Mouse (Mus musculus): ENCODE measurements around the gene Il9.

Il9 gene

DNA sequence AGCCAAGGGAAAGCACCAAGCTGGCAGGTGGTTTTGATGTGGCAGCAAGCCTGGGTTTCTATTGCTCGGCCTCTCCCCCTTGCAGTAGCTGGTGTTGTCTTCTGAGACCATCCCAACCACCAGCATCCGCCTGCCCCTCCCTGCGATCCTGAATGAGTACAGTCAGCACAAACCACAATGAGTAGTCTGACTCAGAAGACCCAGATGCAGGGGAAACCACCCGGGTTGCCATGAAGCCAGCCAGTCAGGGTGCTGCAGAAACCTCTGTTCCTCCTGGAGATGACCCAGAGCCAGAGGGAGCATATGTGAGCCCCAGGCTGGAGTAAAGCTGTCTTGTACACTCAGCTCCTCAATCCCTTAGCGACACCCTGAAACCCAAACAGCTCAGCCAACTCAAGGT, 5.3 kb downstream of the Il9 start:
- in situ Hi-C loops (cut with MboI; ENCODE audit: low pct_unique_long_range_greater_than_20kb in 1 of 2, low sequenced_read_pairs in 2 of 2, unreplicated experiment in 1 of 2), result no loop called here

DNA sequence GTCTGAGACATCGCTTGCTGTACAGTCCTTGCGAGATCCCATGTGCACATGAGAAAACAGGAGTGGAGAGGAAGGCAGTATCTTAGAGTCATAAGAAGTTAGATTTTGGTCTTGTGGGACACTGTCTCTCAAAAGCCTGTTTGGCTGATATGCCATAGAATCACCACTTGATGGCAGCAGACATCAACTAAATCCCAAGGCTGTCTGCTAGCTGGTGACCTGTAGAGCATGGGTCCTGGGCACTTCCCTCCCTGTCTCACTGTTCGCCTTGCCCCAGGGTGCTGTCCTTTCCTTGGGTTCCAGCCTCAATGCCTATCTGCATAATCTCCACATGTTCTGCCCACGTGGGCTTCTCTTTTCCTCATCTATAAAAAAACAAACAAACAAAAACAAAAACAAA, 6.7 kb downstream of the Il9 start:
- in situ Hi-C loops (cut with MboI; ENCODE audit: low pct_unique_long_range_greater_than_20kb in 1 of 2, low sequenced_read_pairs in 2 of 2, unreplicated experiment in 1 of 2), result no loop called here

DNA sequence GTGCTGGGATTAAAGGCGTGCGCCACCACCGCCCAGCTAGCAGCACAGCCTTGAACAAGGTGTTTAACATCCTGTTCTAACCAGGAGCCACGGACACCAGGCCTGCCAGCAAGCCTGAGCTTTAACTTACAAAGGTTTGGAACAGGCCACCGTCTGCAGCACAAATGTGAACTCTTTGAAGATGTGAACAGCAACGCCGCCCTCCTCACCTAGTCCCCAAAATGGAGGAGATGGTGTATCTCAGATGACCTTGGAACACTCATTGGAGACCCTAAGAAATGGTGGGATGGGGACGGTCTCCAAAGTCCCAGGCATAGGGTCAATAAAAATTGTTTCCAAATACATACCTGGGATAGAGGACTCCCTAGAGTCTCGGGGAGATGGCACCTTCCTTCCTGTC, 9.4 kb downstream of the Il9 start:
- in situ Hi-C loops (cut with MboI; ENCODE audit: low pct_unique_long_range_greater_than_20kb in 1 of 2, low sequenced_read_pairs in 2 of 2, unreplicated experiment in 1 of 2), result no loop called here

DNA sequence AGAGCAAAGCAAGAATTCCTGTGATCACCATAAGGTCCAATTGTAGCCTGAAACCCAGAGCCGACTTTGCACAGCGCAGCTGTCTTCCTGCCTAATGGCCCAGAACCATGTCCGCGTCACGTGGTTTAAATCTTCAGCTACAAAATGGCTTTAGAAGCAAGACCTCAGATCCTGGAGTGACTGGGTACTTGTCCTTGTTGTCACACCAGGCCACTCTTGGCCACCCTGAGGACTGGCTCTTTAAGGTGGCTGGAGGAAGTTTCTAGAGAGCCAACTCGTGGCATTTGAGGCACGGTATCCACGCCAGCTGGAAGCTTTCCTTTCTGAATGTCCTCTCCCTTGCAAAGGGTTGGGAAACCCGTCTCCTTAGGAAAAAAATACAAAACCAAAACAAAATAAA, 10.1 kb downstream of the Il9 start:
- in situ Hi-C loops (cut with MboI; ENCODE audit: low pct_unique_long_range_greater_than_20kb in 1 of 2, low sequenced_read_pairs in 2 of 2, unreplicated experiment in 1 of 2), result no loop called here

DNA sequence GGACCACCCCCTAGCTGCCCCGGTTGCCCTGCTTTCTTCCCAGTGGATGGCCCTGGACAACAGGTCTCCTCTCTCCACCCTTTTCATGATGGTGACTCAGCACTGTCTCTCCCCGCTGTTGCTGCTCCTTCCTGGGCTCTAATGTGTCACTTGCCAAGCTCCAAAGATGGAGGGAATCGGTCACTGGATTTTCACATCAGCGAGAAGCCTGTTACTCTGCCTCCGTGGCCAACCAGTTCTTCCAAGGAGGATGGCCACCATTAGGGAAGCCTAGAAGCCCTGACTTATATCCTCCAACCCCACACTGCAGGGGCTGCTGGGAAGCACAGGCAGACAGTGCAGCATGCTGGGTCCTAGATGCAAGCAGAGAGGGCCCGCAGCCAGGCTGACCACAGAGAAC, 10.8 kb downstream of the Il9 start:
- in situ Hi-C loops (cut with MboI; ENCODE audit: low pct_unique_long_range_greater_than_20kb in 1 of 2, low sequenced_read_pairs in 2 of 2, unreplicated experiment in 1 of 2), result no loop called here

DNA sequence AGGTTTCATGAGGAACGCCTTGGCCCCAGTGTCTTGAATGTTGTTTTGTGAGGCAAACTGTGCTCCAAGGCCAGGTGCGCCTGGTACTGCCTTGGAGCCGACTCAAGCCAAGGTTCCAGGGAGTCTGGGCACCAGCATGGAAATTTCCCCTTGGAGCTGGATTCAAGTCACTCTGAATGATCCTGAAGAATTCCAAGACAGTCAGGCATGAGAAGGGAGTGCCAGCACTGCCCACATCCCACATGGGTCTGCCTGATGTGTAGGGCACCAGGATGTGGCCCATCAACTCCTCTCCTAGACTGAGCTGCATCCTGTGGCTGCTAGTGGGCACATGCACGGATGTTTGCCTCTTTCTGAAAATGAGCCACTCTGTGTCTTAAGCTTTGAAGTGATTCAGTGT, 13.5 kb downstream of the Il9 start:
- in situ Hi-C loops (cut with MboI; ENCODE audit: low pct_unique_long_range_greater_than_20kb in 1 of 2, low sequenced_read_pairs in 2 of 2, unreplicated experiment in 1 of 2), result no loop called here

DNA sequence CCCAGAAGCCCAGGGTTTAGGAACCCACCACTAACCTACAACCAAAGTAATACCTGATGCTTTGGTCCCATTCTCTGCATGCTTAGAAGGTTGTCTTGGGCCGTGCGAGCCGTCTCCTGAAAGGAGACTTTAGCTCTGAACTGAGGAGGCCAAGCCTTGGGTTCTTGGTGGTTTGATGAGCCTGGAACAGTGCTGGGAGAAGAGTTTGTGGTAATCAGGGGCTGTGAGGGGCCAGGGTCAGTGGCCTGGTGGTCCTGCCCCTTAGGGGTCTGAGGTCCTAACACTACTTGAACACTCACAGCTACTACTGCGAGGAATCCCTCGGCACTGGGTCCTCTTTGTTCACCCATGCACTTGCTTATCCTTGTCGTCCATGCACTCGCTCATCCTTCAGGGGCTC, 14.3 kb downstream of the Il9 start:
- in situ Hi-C loops (cut with MboI; ENCODE audit: low pct_unique_long_range_greater_than_20kb in 1 of 2, low sequenced_read_pairs in 2 of 2, unreplicated experiment in 1 of 2), result no loop called here

DNA sequence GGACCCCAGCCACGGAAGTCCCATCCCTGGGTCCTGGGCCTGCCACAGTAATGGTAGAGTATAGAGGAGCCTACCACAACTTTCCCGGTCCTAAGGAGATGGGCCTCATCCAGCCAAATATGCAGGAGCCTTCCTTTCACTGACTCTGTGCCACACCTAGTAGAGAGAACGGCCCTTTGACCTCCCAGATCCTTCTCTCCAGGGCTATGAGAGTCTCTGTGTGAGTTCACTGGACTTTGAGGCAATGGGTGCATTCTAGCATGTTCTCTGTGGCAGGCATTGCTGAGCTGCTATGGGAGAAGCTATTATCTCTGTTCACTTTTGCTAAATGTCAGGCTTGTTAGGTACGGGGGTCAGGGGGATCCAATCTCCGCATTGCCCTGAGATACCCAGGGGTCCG, 18.3 kb downstream of the Il9 start:
- in situ Hi-C loops (cut with MboI; ENCODE audit: low pct_unique_long_range_greater_than_20kb in 1 of 2, low sequenced_read_pairs in 2 of 2, unreplicated experiment in 1 of 2), result no loop called here

DNA sequence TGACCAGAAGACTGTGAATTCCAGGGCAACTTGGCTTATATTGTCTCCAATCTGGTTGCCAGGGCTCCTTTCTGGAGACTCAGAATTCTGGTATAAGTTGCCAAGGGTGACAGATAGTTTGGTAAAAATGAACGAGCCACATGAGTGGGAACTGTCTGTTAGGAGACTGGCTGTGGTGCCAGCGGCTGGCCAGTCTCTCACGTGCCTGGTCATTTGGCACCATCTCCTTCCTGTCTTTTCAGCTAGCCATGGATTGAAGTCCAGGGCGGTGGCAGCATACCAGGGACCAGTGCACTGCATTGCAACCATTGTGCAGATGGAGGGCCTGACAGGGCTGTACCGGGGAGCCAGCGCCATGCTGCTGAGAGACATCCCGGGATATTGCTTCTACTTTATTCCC, 18.8 kb downstream of the Il9 start:
- in situ Hi-C loops (cut with MboI; ENCODE audit: low pct_unique_long_range_greater_than_20kb in 1 of 2, low sequenced_read_pairs in 2 of 2, unreplicated experiment in 1 of 2), result no loop called here

DNA sequence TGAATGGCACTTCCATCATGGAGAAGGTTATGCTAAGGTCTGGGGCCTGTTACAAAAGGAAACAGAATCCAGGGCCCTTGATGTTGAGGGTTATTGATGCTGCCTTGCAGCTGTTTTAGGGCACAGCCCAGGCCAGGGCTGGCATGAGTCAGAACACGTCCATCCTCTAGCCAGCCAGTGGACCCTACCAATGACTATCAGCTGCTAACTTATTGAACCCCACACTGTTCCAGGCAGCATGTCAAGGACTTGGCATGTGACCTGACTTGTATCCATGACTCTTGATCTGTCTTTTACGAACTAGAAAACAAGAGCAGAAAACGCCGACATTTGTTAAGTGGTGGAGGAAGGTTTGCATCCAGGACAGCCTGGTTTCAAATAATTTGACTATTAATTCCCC, 19.3 kb downstream of the Il9 start:
- in situ Hi-C loops (cut with MboI; ENCODE audit: low pct_unique_long_range_greater_than_20kb in 1 of 2, low sequenced_read_pairs in 2 of 2, unreplicated experiment in 1 of 2), result no loop called here

DNA sequence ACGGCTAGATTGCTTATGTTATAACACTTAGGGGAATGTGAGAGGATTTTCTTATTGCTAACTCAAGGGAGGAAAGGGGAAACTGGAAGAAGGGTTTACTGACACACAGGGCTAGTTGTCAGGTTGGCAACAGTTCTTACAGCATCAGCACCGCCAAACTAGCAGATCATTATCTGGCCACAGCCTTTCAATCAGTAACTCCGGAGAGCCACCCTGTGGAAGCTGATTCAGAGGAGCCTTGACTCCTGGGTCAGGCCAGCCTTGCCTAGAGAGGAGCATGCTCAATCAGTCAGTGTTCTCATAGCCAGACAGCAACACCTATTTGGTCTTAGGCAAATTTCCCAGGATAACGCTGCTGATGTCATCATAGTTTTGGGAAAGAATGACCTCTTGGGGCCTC, 20.6 kb downstream of the Il9 start:
- in situ Hi-C loops (cut with MboI; ENCODE audit: low pct_unique_long_range_greater_than_20kb in 1 of 2, low sequenced_read_pairs in 2 of 2, unreplicated experiment in 1 of 2), result no loop called here

DNA sequence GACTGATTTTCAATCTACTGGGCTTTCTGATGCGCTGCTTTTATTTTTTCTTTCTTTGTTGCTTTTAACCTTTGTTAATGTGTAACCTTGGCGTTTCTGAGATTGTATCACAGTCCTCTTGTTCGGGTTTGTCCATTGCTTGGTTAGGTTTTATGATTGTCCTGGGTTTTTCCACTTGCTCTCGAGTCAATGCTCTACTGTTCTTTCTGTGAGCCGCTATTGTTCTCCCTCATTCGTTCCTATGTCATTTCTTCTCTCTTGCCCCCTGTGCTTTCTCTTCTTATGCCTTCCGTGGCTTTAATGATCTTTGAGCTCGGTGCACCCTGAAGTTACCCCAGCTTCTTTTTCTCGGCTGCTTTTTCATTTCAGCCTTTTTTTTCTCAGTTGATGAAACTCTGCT, 24.0 kb downstream of the Il9 start:
- in situ Hi-C loops (cut with MboI; ENCODE audit: low pct_unique_long_range_greater_than_20kb in 1 of 2, low sequenced_read_pairs in 2 of 2, unreplicated experiment in 1 of 2), result no loop called here

DNA sequence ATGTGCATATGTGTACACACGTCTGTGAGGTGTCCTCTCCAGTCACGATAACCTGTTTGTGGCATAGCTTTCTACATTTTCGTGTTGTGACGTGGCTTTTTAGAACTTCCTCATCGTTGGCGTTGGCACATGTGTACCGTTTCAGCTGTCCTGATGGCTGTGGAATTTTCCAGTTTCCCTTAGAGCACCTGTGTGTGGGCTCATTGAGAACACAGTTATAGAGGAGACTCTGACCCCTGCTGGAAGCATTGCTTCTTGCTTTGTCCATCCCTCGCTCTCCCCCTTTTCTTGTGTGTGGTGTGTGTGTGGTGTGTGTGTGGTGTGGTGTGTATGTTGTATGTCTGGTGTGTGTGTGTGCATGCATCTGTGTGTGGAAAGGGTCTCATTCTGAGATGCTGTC, 32.0 kb downstream of the Il9 start:
- in situ Hi-C loops (cut with MboI; ENCODE audit: low pct_unique_long_range_greater_than_20kb in 1 of 2, low sequenced_read_pairs in 2 of 2, unreplicated experiment in 1 of 2), result no loop called here

DNA sequence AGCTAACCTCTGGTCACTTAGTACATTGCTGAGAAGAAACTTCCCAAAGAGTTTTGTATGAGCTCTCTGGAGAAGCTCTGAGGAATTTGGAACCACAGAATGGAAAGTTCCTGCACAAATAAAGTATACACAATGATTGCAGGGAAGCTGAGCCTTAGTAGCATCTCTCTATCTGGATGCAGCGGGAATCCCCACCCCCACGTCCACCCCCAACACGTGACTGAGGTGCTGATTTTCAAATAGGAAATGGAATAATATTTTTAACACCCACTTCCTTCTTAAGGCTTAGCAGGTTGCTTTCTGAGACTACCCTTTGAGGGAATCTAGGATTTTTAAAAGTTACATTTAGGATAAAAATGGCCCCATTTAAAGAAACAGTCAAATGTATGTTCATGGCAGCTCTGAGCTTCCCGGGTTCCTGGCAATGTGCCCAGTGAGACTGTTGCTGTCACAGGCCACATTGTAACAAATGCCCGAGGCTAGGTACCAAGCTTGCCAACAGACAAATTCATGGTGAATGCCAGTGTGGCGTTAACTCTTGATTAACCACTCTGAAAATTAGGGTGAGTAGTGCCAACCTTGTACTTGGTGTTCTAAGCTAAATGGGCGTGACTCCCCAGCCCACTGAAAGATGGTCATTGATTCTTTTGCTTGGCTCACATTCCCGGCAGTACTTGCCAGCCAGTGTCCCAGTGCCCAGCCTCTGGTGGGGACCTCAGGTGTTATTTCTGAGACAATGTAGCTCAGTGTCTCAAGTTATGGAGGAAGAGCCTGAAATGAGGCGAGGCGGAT, 32.6 kb downstream of the Il9 start:
- in situ Hi-C loops (cut with MboI; ENCODE audit: low pct_unique_long_range_greater_than_20kb in 1 of 2, low sequenced_read_pairs in 2 of 2, unreplicated experiment in 1 of 2), result no loop called here

DNA sequence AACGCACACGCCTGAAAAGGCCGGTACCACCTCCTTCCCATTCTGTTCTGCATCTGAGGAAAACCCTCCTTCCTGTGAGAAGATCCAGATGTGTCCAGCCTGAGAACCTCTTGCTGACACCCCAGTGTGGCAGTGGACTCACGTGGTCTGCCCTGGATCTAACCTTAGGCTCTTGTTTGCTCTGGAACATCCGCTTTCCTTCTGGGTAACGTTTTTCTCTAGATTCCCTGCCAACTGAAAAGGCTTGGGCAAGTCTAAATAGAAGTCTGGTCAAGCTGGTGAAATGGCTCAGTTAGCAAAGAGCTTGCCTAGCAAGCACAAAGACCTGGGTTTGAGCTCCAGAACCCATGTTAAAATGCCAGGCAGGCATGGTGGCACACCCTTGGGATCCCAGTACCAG, 37.0 kb downstream of the Il9 start:
- in situ Hi-C loops (cut with MboI; ENCODE audit: low pct_unique_long_range_greater_than_20kb in 1 of 2, low sequenced_read_pairs in 2 of 2, unreplicated experiment in 1 of 2), result no loop called here

DNA sequence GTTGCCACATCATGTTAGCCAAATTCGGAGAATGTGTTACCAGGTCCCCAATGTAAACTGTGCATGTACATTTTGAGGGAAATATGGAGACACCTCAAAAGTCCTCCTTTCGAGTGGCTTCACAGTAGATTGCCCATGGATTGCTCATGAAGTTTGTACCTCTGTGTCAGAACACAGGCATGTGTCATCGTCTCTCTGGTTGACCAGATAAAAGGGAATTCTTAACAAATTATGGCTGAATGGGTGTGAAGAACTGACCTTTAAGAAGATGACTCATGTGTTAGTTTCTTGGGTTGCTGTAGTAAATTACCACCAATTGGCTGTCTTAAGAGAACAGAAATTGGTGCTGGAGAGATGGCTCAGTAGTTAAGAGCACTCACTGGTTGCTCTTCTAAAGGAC, 37.9 kb downstream of the Il9 start:
- in situ Hi-C loops (cut with MboI; ENCODE audit: low pct_unique_long_range_greater_than_20kb in 1 of 2, low sequenced_read_pairs in 2 of 2, unreplicated experiment in 1 of 2), result no loop called here

DNA sequence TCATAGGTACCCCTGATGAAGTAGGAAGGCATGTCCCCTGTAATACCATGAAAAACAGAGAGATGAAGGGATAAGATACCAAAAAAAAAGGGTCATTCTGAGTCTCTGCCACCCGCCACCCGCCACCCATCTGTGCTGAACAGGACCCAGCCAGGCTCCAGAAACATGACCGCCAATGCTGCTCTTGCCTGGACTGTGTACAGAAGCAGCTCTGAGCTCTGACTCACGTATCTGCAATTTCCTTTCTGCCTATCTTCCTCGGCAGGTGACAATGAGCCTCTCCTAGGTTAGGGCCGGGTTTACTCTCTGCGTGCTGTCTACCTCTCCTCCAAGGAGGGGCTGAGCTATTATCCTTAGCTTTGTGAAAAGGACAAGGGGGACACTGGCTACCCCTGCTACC, 38.6 kb downstream of the Il9 start:
- in situ Hi-C loops (cut with MboI; ENCODE audit: low pct_unique_long_range_greater_than_20kb in 1 of 2, low sequenced_read_pairs in 2 of 2, unreplicated experiment in 1 of 2), result no loop called here

DNA sequence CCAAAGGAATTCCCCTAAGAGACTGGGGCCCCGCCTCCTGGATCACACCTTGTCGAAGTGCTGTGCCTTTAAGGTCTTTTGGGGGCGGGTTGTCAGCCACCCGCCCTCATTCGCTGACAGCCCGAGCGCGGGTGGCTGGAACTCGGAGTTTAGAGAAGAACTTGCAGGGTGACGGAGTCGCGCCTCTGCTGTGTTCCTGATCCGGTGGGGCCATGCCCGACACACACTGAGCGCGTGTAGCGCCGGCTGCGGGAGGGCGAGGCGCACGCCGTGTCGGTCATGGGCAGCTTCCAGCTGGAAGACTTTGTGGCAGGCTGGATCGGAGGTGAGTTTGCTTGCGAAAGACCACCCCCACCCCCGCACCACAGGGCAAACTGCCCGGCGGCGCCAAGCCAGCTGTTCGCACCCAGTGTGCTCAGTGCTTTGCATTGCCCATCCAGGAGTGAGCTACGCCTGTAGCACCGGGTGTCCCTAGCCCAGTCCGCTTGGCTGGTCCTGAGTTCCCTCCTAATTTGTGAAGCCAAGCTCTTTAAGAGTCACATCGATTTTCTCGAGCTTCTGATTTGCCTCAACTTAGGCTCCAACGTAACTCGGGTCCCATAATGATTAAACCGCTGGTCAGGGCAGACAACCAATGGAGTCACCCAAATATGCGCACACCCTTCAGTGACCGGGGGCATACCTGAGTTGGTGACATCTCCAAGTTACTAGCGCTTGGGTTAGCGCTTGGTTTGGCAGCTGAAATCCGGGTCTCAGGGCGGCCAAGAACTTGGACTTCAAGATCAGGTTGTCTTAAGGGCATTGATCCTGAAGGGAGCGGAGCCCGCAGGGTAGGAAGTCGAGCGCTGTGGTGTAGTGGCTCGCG, 43.6 kb downstream of the Il9 start, which contains the start of gene Slc25a48:
TSS of gene Slc25a48 (plus strand) at position 145 of the 865 bp plus-strand sequence.
- in situ Hi-C loops (cut with MboI; ENCODE audit: low pct_unique_long_range_greater_than_20kb in 1 of 2, low sequenced_read_pairs in 2 of 2, unreplicated experiment in 1 of 2), result loop anchor here (10.0 kb wide), 2 partner anchors 154 to 234 kb away; no protein-coding TSS in a partner anchor

DNA sequence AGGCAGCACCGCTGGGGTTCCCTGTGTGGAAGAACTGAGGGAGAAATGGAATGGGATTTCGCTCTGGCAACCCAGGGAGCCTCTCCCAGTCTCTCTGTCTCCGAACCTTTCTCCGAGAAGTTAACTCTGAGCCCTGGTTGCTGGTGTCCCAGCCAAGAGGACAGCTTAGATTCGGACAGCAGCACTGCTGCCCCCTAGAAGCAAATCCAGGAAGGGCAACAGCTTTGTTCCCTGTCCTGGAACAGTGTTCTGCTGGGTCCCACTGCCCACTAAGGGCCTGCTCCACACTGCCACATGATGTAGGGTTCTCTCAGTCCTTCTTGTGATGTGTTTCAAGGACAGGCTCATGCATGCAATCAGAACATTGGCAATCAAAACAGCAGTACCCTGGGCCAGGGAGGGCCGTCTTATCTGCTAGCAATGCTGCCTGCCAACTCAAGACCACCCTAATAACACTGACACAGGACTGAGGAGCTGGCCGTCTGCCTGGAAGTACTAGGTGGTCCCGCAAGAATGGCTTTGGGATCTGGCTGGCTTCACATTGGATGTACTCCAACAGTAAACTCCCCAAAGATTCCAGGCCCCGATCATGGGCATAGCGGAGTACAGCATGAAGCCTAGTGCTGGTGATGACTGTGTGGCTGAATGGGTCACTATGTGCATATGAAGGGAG, 46.3 kb downstream of the Il9 start:
- in situ Hi-C loops (cut with MboI; ENCODE audit: low pct_unique_long_range_greater_than_20kb in 1 of 2, low sequenced_read_pairs in 2 of 2, unreplicated experiment in 1 of 2), result loop anchor here (10.0 kb wide), 2 partner anchors 151 to 231 kb away; no protein-coding TSS in a partner anchor
